Mouse (Mus musculus) v-Abl transformed pro-B cells (cell line): ENCODE data around the gene Ctns.

Experiments used
- in situ Hi-C, 2 experiments: fragments of 400-800 bp; cut with MboI; formaldehyde crosslinking; loops; one replicate each; pipeline ENCODE4 v1.15.1; 2025; ENCODE audit not compliant: unreplicated experiment in 2 of 2

Ctns gene

GRCm38 (mm10) chr11:73198603-73199229 is at the start of gene Ctns:
Ctns (minus strand) TSS chr11:73199042.
- in situ Hi-C loops, result loop anchor here (10.0 to 25.0 kb wide), 2 partner anchors 124 to 1639 kb away; partner anchors contain the start of gene Mnt (in 1 of the 2)

- in situ Hi-C loops, result no loop called here
Measured at GRCm38 (mm10) chr11:73242777-73243176, 43.9 kb upstream of the Ctns start.

DNA sequence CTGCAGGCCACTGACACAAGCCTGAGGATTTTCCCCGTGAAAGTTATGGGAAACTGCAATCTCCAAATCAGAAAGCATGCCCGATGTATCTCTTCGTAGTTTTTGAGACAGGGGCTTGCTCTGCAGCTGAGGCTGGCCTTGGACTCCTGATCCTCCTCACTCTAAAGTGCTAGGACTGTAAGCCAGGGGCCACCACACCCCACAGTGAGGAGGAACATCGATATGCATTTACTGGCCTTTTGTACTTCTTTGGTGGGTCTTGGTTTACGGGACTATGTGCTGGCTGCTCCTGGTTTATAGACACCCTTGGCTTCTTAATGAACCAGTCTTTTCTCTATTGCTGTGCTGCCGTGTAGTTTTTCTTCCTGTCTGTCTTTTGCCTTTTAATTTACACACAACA is 43.4 kb upstream of the Ctns start:
- in situ Hi-C loops, result no loop called here

GRCm38 (mm10) chr11:73236731-73237130 is 37.9 kb upstream of the Ctns start:
- in situ Hi-C loops, result no loop called here

DNA sequence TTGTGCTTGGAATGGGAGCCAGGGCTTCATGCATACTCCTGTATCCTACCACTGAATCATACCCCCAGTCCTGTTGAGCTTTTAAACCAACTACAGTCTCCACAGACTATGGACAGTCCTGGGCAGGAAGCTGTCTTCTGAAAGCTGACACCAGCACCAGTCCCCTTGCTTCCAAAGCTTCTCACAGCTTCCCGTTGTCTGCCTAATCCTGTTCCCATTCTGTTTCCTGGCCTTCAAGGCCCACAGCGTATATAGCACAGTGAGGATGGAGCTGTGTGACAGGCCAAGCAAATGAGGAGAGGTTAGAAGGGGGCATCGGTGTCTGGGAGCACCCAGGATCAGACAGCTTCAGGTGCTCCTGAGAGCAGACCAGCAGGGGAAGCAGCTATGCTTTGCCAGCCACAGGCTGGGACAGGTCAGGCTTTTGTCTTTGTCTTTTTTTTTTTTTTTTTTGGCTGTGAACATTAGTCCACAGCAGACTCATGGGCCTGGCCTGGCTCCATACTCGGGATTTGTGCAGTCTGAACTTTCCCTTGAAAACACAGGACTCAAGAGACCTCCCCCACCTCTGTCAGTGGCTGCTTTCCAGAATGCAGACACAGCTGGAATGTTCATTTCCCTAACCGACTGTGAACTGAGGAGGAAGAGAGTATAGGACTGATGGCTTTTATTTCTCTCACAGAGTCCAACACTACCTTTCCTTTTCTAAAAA is 37.3 kb upstream of the Ctns start:
- in situ Hi-C loops, result no loop called here

DNA sequence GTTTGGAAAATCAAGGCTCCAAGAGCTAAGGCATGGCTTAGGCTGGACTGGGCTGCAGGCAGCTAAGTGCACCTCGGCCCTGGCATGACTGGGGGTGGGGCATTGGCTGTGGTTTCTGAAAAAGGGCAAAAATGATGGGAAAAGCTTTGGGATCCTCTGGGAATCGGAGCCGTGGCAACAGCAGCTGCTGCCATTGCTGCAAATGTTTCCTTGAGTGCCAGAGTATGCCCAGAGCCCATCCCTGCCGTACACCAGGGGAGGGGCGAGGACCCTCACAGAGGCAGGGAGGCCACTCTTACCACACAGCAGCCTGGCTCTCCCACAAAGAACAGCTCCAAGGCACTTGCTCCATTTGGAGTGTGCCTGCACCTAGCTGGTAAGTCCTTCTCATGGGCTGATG is 35.1 kb upstream of the Ctns start, which contains the start of gene Trpv1:
Gene Trpv1, plus strand, starts transcription at position 301 of the 400 bp plus-strand sequence.
- in situ Hi-C loops, result no loop called here

DNA sequence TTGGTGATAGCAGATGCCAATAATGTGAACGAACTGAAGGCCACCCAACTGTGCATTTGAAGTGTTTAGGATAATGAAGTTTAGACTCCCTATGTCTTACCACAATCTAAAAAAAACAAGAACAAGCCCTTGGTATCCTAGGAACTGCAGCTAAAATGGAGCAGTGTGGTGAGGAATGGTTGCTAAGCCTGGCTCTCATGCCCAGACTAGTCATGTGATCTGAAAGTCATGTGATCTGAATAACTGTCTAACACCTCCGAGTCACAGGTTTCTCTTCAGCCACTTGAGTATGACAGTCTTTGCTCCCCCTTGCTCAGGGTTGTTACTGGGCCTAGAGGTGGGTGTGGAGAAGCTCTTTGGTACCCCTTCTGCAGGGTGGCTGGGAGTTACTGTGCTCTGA is 33.7 kb upstream of the Ctns start:
- in situ Hi-C loops, result no loop called here

- in situ Hi-C loops, result no loop called here
Measured at GRCm38 (mm10) chr11:73230081-73230480, 31.2 kb upstream of the Ctns start.

DNA sequence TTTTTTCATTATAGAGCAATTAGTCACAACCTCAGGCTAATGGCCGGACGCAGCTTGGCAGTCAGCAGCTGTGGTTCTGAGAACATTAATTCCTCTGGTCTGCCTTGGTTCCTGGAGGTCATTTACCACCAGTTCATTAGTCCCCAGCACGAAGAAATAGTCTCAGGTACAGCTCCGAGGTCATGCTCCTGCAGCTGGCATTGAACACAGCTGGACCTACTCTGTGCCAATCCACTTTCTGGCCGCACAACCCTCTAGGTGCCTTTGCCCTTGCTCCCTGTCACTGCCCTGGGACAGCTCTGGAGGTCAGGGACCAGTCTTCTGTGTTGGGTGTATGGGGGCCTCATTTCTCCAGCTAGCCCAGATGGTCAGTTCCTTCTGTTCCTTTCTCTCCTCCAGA is 30.0 kb upstream of the Ctns start:
- in situ Hi-C loops, result no loop called here

- in situ Hi-C loops, result no loop called here
Measured at GRCm38 (mm10) chr11:73225856-73226255, 27.0 kb upstream of the Ctns start.

GRCm38 (mm10) chr11:73223966-73224365 is 25.1 kb upstream of the Ctns start:
- in situ Hi-C loops, result no loop called here

- in situ Hi-C loops, result no loop called here
Measured at GRCm38 (mm10) chr11:73222846-73223245, 24.0 kb upstream of the Ctns start.

DNA sequence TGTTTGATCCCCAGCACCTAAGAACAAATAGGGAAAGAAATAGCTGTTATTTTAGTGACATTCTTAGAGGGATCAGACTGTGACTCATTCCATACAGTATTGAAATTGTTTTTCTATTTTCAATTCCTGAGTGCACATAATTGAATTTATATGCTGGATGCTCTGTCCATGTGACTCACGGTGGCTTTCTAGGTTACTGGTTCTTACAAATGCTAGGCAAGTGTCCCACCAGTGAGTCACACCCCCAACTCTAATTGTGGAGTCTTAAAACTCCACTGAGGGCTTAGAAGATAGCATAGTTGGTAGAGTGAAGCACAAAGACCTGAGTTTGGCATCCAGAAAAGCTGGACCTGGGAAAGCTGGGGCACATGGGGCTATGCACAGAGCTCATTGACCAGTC is 21.8 kb upstream of the Ctns start:
- in situ Hi-C loops, result no loop called here

DNA sequence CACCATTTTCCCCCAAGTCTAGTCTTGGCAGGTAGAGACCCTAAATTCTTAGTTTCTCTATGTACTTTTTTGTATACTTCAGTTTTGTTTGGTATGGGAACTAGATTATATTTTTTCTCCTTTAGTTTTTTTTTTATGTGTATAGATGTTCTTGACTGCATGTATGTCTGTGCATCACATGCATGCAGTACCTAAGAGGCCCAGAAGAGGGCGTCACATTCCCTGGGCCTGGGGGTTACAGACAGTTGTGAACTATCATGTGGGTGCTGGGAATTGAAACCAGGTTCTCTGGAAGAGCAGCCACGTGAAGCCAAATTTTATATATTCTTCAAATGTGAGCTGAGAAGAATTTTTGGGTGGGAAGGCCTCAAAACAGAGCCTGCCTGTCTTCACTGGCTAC is 20.8 kb upstream of the Ctns start:
- in situ Hi-C loops, result no loop called here

GRCm38 (mm10) chr11:73213956-73214355 is 15.1 kb upstream of the Ctns start:
- in situ Hi-C loops, result no loop called here

GRCm38 (mm10) chr11:73207621-73208020 is 8.8 kb upstream of the Ctns start:
- in situ Hi-C loops, result no loop called here

- in situ Hi-C loops, result no loop called here
Measured at GRCm38 (mm10) chr11:73205194-73205593, 6.4 kb upstream of the Ctns start.

GRCm38 (mm10) chr11:73203895-73204294 is 5.1 kb upstream of the Ctns start:
- in situ Hi-C loops, result no loop called here

GRCm38 (mm10) chr11:73201597-73201996 is 2.8 kb upstream of the Ctns start:
- in situ Hi-C loops, result no loop called here

- in situ Hi-C loops, result no loop called here
Measured at GRCm38 (mm10) chr11:73201021-73201420, 2.2 kb upstream of the Ctns start.

- in situ Hi-C loops, result loop anchor here (10.0 to 25.0 kb wide), 2 partner anchors 125 to 1637 kb away; partner anchors contain the start of gene Mnt (in 1 of the 2)
Measured at GRCm38 (mm10) chr11:73199879-73200278, 1.0 kb upstream of the Ctns start.

GRCm38 (mm10) chr11:73199230-73199712 is 429 bp upstream of the Ctns start, which contains the start of gene Shpk:
Shpk (plus strand) TSS chr11:73199460.
- in situ Hi-C loops, result loop anchor here (10.0 to 25.0 kb wide), 2 partner anchors 124 to 1638 kb away; partner anchors contain the start of gene Mnt (in 1 of the 2)
